Mouse (Mus musculus) cerebellum, adult 2 months (tissue): Measurements from ENCODE around the gene Cpne9.

ENCODE experiments used
- CTCF ChIP-seq: fragments of 200-500 bp; IDR thresholded peaks from 2 replicates; pipeline ENCODE4 v1.5.1; 2011; ENCODE audit warnings: low read depth, mild to moderate bottlenecking, control low read depth, low read length, moderate library complexity, borderline replicate concordance; ENCODE audit not compliant: insufficient read depth
- POLR2A ChIP-seq: fragments of 200-500 bp; IDR thresholded peaks from 2 replicates; pipeline ENCODE4 v1.6.1; 2011; ENCODE audit warnings: low read length, control low read depth, borderline replicate concordance; ENCODE audit not compliant: insufficient read depth

GRCm38 (mm10) chr6:113281676-113282075, 431 bp upstream of the Cpne9 start:
- TF ChIP-seq POLR2A: no peak
- TF ChIP-seq CTCF: no peak
